Mouse (Mus musculus) CH12.LX (cell line): Measurements from ENCODE around the gene Ankfy1. TPM values are rescaled to one million over a fixed set of nuclear protein-coding genes. Genes with fewer than 3 reads are reported as not detected.

Source experiments
- DNase-seq: peaks from one replicate; pipeline ENCODE4 v3.0.0-alpha.2; 2013; ENCODE audit errors: extremely low read depth
- H3K27ac ChIP-seq: 2 replicates; pipeline ENCODE4 v1.5.1; 2012; ENCODE audit warnings: low read depth, mild to moderate bottlenecking, control low read depth, moderate library complexity; ENCODE audit not compliant: insufficient read depth
- H3K27me3 ChIP-seq: replicated peaks from 2 replicates; pipeline ENCODE3; 2012; ENCODE audit warnings: inconsistent platforms
- H3K36me3 ChIP-seq, 2 experiments: replicated peaks in 1 of 2; 2 replicates each; pipeline versions ENCODE3 to v1.6.1; 2012; ENCODE audit warnings: inconsistent platforms in 1 of 2, low read length in 1 of 2, mild to moderate bottlenecking in 1 of 2, mixed read lengths in 1 of 2, moderate library complexity in 1 of 2; ENCODE audit not compliant: control insufficient read depth in 1 of 2, insufficient read depth in 1 of 2
- H3K4me1 ChIP-seq, 2 experiments: 2 replicates each; pipeline ENCODE4 v1.6.1; 2012; ENCODE audit warnings: inconsistent platforms in 1 of 2, moderate library complexity in 1 of 2; ENCODE audit not compliant: insufficient read depth in 2 of 2, control insufficient read depth in 1 of 2
- H3K4me2 ChIP-seq: 2 replicates; pipeline ENCODE4 v1.6.1; 2012; ENCODE audit warnings: low read depth, mild to moderate bottlenecking, control low read depth; ENCODE audit not compliant: poor library complexity, insufficient read depth, severe bottlenecking
- H3K4me3 ChIP-seq, 3 experiments: fragments of 150-350 bp in 1 of 3; sonication (generic) in 1 of 3; replicated peaks in 1 of 3; 2 replicates each; pipeline versions ENCODE3 to v1.5.1; 2011 to 2012; ENCODE audit warnings: low read depth in 2 of 3, low read length in 2 of 3, mild to moderate bottlenecking in 2 of 3, moderate library complexity in 2 of 3, control low read depth in 1 of 3, improper control_type of control experiment in 1 of 3, inconsistent platforms in 1 of 3, mixed read lengths in 1 of 3; ENCODE audit not compliant: poor library complexity in 1 of 3
- H3K79me2 ChIP-seq: replicated peaks from 2 replicates; pipeline ENCODE4 v1.6.1; 2012; ENCODE audit warnings: mild to moderate bottlenecking, moderate library complexity; ENCODE audit not compliant: control insufficient read depth, poor library complexity, insufficient read depth, severe bottlenecking; ENCODE audit errors: extremely low read depth
- H3K9ac ChIP-seq: 2 replicates; pipeline ENCODE4 v1.6.1; 2012; ENCODE audit warnings: low read depth, mild to moderate bottlenecking, control low read depth, moderate library complexity; ENCODE audit not compliant: insufficient read depth
- H3K9me3 ChIP-seq: replicated peaks from 2 replicates; pipeline ENCODE3; 2012; ENCODE audit warnings: low read length, inconsistent platforms, mixed read lengths
- BHLHE40 ChIP-seq: IDR thresholded peaks from 2 replicates; pipeline ENCODE4 v1.6.1; 2011; ENCODE audit warnings: mild to moderate bottlenecking, low read depth, low read length, improper control_type of control experiment
- CHD1 ChIP-seq: IDR thresholded peaks from 2 replicates; pipeline ENCODE4 v1.6.1; 2012; ENCODE audit warnings: low read depth, low read length, improper control_type of control experiment, inconsistent platforms
- CTCF ChIP-seq, 2 experiments: IDR thresholded peaks in 1 of 2; conservative IDR thresholded peaks in 1 of 2; 2 replicates each; pipeline ENCODE4 v1.5.1; 2011 to 2012; ENCODE audit warnings: low read depth in 2 of 2, low read length in 2 of 2, improper control_type of control experiment in 1 of 2, inconsistent platforms in 1 of 2, mild to moderate bottlenecking in 1 of 2, moderate library complexity in 1 of 2
- ETS1 ChIP-seq: conservative IDR thresholded peaks from 2 replicates; pipeline ENCODE4 v1.6.1; 2012; ENCODE audit warnings: low read depth, mild to moderate bottlenecking, inconsistent platforms, low read length, improper control_type of control experiment, moderate library complexity
- JUND ChIP-seq: conservative IDR thresholded peaks from 2 replicates; pipeline ENCODE4 v1.6.1; 2011; ENCODE audit warnings: low read depth, low read length, improper control_type of control experiment
- NRF1 ChIP-seq: IDR thresholded peaks from 2 replicates; pipeline ENCODE4 v1.6.1; 2014; ENCODE audit warnings: low read depth, mild to moderate bottlenecking, inconsistent platforms, low read length, improper control_type of control experiment, moderate library complexity
- PAX5 ChIP-seq: IDR thresholded peaks from 2 replicates; pipeline ENCODE4 v1.6.1; 2012; ENCODE audit warnings: low read length, inconsistent platforms, mixed read lengths
- RAD21 ChIP-seq: IDR thresholded peaks from 2 replicates; pipeline ENCODE4 v1.6.1; 2011; ENCODE audit warnings: low read depth, mild to moderate bottlenecking, low read length, improper control_type of control experiment, moderate library complexity
- SIN3A ChIP-seq: IDR thresholded peaks from 2 replicates; pipeline ENCODE4 v1.6.1; 2012; ENCODE audit warnings: low read length, improper control_type of control experiment, inconsistent platforms
- SMC3 ChIP-seq: IDR thresholded peaks from 2 replicates; pipeline ENCODE4 v1.6.1; 2011; ENCODE audit warnings: low read depth, low read length, improper control_type of control experiment
- TBP ChIP-seq: conservative IDR thresholded peaks from 2 replicates; pipeline ENCODE4 v1.6.1; 2011; ENCODE audit warnings: low read depth, low read length, improper control_type of control experiment
- ZMIZ1 ChIP-seq: IDR thresholded peaks from 2 replicates; pipeline ENCODE4 v1.6.1; 2012; ENCODE audit warnings: low read depth, mild to moderate bottlenecking, inconsistent platforms, low read length, improper control_type of control experiment
- ZNF384 ChIP-seq: IDR thresholded peaks from 2 replicates; pipeline ENCODE4 v1.6.1; 2012; ENCODE audit warnings: low read depth, low read length, improper control_type of control experiment, inconsistent platforms
- dilution Hi-C: fragments of 300-500 bp; cut with MboI; formaldehyde crosslinking; loops from 2 replicates; pipeline ENCODE4 v1.14.3; 2020; ENCODE audit warnings: low sequenced_read_pairs; ENCODE audit not compliant: extremely low pct_unique_long_range_greater_than_20kb, extremely low pct_ligation_motif_present
- in situ Hi-C: fragments of 300-500 bp; cut with MboI; formaldehyde crosslinking; loops from 3 replicates; pipeline ENCODE4 v1.14.3; 2019; ENCODE audit warnings: low sequenced_read_pairs, low pct_ligation_motif_present, low pct_unique_long_range_greater_than_20kb, mixed read lengths
- polyA plus RNA-seq: library from polyadenylated mRNA; unstranded; fragments of >175 nt; gene quantifications from 2 replicates; pipeline ENCODE4 v1.2.1, GENCODE M21; 2012; ENCODE audit warnings: low read depth; ENCODE audit not compliant: insufficient read length
- total RNA-seq, 2 experiments: library from RNA; depleted of rRNA; stranded (reverse); fragments of 300-350 nt in 1 of 2; fragments of >200 nt in 1 of 2; gene quantifications; 2 replicates each; pipeline ENCODE4 v1.2.3; 2012 to 2014

The Ankfy1 gene
- total and polyA plus RNA-seq, 3 experiments: 31.4 to 37.0 (median 31.5) TPM

GRCm38 (mm10) chr11:72645386-72645785, 44.4 kb upstream of the Ankfy1 start:
- H3K27me3 ChIP-seq: no peaks in the 10 kb centered on the region
- H3K4me2 ChIP-seq: no peak overlapping the region
- no peak for TF ChIP-seq CHD1
- peaks cover 42% of the 10 kb centered on the region for H3K79me2 ChIP-seq
- H3K9me3 ChIP-seq: no peaks in the 10 kb centered on the region
- in situ Hi-C loops (no loop called here), dilution Hi-C loops (no loop called here)
- peaks cover 0 to 48% of the 10 kb centered on the region in 2 experiments; a peak in 3 of 4 replicates for H3K4me1 ChIP-seq
- H3K36me3 ChIP-seq: peaks cover 0 to 16% of the 10 kb centered on the region in 2 experiments
- no peak overlapping the region for H3K9ac ChIP-seq
- no peak overlapping the region for H3K4me3 ChIP-seq
- no peak overlapping the region for H3K27ac ChIP-seq
- DNase-seq: no peak

GRCm38 (mm10) chr11:72650347-72650746, 39.5 kb upstream of the Ankfy1 start:
- Histone ChIP-seq H3K4me2 (no peak overlapping the region), H3K27me3 (no peaks in the 10 kb centered on the region), H3K79me2 (peaks cover 42% of the 10 kb centered on the region), H3K9me3 (peaks cover 3% of the 10 kb centered on the region), H3K4me3 (no peak overlapping the region), H3K27ac (no peak overlapping the region), H3K4me1 (peaks cover 0 to 48% of the 10 kb centered on the region in 2 experiments; a peak in 2 of 4 replicates), H3K36me3 (peaks cover 0 to 19% of the 10 kb centered on the region in 2 experiments), H3K9ac (no peak overlapping the region)
- TF ChIP-seq ZMIZ1: no peak
- TF ChIP-seq ZNF384: peak; percentile 29; the same call in 1 of the 2 replicates
- no peak for DNase-seq
- dilution Hi-C loops: no loop called here
- in situ Hi-C loops: no loop called here

GRCm38 (mm10) chr11:72659918-72660317, 29.9 kb upstream of the Ankfy1 start:
- H3K4me1 ChIP-seq: peaks cover 3 to 22% of the 10 kb centered on the region in 2 experiments; a peak in 2 of 4 replicates
- H3K36me3 ChIP-seq: peaks cover 0 to 21% of the 10 kb centered on the region in 2 experiments
- in situ Hi-C loops (no loop called here), dilution Hi-C loops (no loop called here)
- peaks cover 35% of the 10 kb centered on the region for H3K79me2 ChIP-seq
- H3K4me3 ChIP-seq: no peak overlapping the region
- H3K4me2 ChIP-seq: no peak overlapping the region
- no peak overlapping the region for H3K9ac ChIP-seq
- no peaks in the 10 kb centered on the region for H3K27me3 ChIP-seq
- peak; percentile 37 for DNase-seq
- H3K9me3 ChIP-seq: peaks cover 6% of the 10 kb centered on the region
- no peak for TF ChIP-seq TBP
- peak; percentile 53 for TF ChIP-seq RAD21
- no peak for TF ChIP-seq JUND
- TF ChIP-seq ETS1: no peak
- TF ChIP-seq BHLHE40: no peak
- no peak for TF ChIP-seq NRF1
- TF ChIP-seq SMC3: peak; percentile 55
- no peak for TF ChIP-seq PAX5
- peak in 1 of 2 experiments; percentile 60; a peak in 2 of 4 replicates for TF ChIP-seq CTCF (conservative IDR thresholded peaks at IDR 0.05 in 1 of 2, IDR thresholded peaks at IDR 0.05 in 1 of 2; ENCODE audit: low read depth in 2 of 2, low read length in 2 of 2)
- TF ChIP-seq SIN3A: no peak
- TF ChIP-seq, all 38 proteins: peak for 3
- no peak overlapping the region for H3K27ac ChIP-seq
